Mouse (Mus musculus): Measurements from ENCODE around the gene Txndc17.

DNA sequence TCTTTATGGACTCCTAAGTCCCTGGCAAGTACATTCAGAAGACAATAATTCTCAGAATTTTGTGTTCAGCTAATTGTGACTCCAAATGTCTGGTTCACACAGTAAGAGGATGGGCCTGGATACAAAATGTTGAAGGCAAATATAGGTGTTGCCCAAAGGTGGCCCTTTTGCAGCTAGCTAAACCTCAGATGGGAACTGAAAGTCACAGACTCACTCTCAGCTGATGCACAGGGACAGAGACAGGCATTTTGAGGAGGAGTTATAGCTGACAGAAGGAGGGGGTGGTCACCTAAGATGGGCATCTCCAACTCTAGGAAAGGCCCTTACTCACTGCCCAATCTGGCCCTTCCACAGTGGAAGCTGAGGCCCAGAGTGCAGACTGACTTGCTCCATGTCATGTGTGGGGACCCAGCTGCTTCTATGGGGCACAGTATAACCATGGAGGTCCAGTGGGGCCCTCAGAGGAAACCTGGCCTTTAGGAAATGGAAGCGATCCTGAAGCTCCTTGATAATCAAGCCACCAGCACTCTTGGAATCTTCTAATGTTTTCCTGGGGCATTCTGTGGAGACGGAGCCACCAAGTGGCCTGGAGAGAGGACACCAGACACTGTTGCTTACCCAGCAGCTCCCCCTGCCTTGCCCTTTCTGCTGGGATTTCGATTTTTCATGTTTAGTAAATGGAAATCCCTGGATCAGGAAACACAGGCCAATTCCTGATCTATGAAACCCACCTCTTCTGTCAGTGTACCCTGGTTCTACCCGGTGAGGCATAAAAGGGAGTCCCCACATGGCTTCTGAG, 32.9 kb downstream of the Txndc17 start:
- TF ChIP-seq CTCF (IDR thresholded peaks at IDR 0.05; ENCODE audit: borderline replicate concordance, extremely low read depth, insufficient read depth, insufficient read length) = no peak
- no peak for TF ChIP-seq POLR2A (IDR thresholded peaks at IDR 0.05; ENCODE audit: borderline replicate concordance, extremely low read depth, insufficient read depth, insufficient read length, poor library complexity, severe bottlenecking)
